Mouse (Mus musculus) embryonic facial prominence, embryonic 11.5 days (tissue): ENCODE results near the gene Fxyd3. TPM values are rescaled to one million over a fixed set of nuclear protein-coding genes. Genes with fewer than 3 reads are reported as not detected.

Experiments
- ATAC-seq: fragments of 200-750 bp; cut with Nextera tagmentation; replicated peaks from 2 replicates; pipeline ENCODE4 v1.8.0; 2017; ENCODE audit warnings: low read depth; ENCODE audit not compliant: insufficient number of reproducible peaks, low FRiP score, low TSS enrichment
- DNase-seq: peaks from one replicate; pipeline ENCODE4 v3.0.0-alpha.2; 2015; ENCODE audit warnings: low spot score
- H3K27ac ChIP-seq: fragments of 300-500 bp; sonication (generic); replicated peaks from 2 replicates; pipeline ENCODE4 v1.5.1; 2014; ENCODE audit warnings: mild to moderate bottlenecking, low read depth, low read length, control low read depth
- H3K27me3 ChIP-seq: fragments of 300-500 bp; sonication (generic); 2 replicates; pipeline ENCODE4 v1.6.1; 2014; ENCODE audit warnings: mild to moderate bottlenecking, low read length, moderate library complexity, mixed read lengths; ENCODE audit not compliant: control insufficient read depth, insufficient read depth
- H3K36me3 ChIP-seq: fragments of 300-500 bp; sonication (generic); replicated peaks from 2 replicates; pipeline ENCODE4 v1.6.1; 2014; ENCODE audit warnings: low read depth, mild to moderate bottlenecking, low read length, moderate library complexity, mixed read lengths; ENCODE audit not compliant: control insufficient read depth, insufficient read depth
- H3K4me1 ChIP-seq: fragments of 300-500 bp; sonication (generic); 2 replicates; pipeline ENCODE4 v1.6.1; 2014; ENCODE audit warnings: low read length, mixed read lengths; ENCODE audit not compliant: control insufficient read depth, insufficient read depth
- H3K4me2 ChIP-seq: fragments of 300-500 bp; sonication (generic); 2 replicates; pipeline ENCODE4 v1.6.1; 2014; ENCODE audit warnings: low read depth, mild to moderate bottlenecking, control low read depth, low read length, moderate library complexity
- H3K4me3 ChIP-seq: fragments of 300-500 bp; sonication (generic); 2 replicates; pipeline ENCODE4 v1.5.1; 2014; ENCODE audit warnings: low read depth, low read length, control low read depth
- H3K9ac ChIP-seq: fragments of 300-500 bp; sonication (generic); replicated peaks from 2 replicates; pipeline ENCODE4 v1.6.1; 2014; ENCODE audit warnings: mild to moderate bottlenecking, control low read depth, low read length
- H3K9me3 ChIP-seq: fragments of 300-500 bp; sonication (generic); replicated peaks from 2 replicates; pipeline ENCODE4 v1.6.1; 2016; ENCODE audit warnings: mild to moderate bottlenecking, low read length, inconsistent platforms, mixed read lengths; ENCODE audit not compliant: control insufficient read depth
- WGBS: fragments of 180-500 bp; shearing (Covaris S2); extraction: QIAGEN DNeasy Blood & Tissue Kit; methylation state at CpG from one replicate; pipeline ENCODE4 v1.1.7; 2014; 5-methylcytosine and 5-hydroxymethylcytosine counted together
- polyA plus RNA-seq: library from polyadenylated mRNA; unstranded; fragments of >200 nt; fragmentation: Nextera tagmentation; extraction: Ambion mirVana; gene quantifications from 2 replicates; pipeline ENCODE4 v1.2.1, GENCODE M21; 2014

Fxyd3 gene
- polyA plus RNA-seq, 1 experiment from 2014 or later = 11.8 TPM

GRCm38 (mm10) chr7:31063074-31063560, 13.4 kb downstream of the Fxyd3 start:
- Histone ChIP-seq H3K36me3 (no peaks in the 10 kb centered on the region), H3K27me3 (no peaks in the 10 kb centered on the region), H3K27ac (no peak overlapping the region), H3K4me2 (no peak overlapping the region), H3K9ac (no peak overlapping the region), H3K9me3 (no peaks in the 10 kb centered on the region), H3K4me3 (no peak overlapping the region), H3K4me1 (no peaks in the 10 kb centered on the region)
- DNase-seq = no peak
- no peak for ATAC-seq
- WGBS = 84% methylated on average over 12 of the region's 12 CpGs

- Histone ChIP-seq H3K27me3 (no peaks in the 10 kb centered on the region), H3K4me2 (no peak overlapping the region; the same call in 1 of the 2 replicates), H3K4me3 (no peak overlapping the region), H3K27ac (no peak overlapping the region), H3K9ac (no peak overlapping the region), H3K4me1 (no peaks in the 10 kb centered on the region), H3K9me3 (no peaks in the 10 kb centered on the region), H3K36me3 (no peaks in the 10 kb centered on the region)
- WGBS = 94% methylated on average over 7 of the region's 7 CpGs
- ATAC-seq = no peak
- no peak for DNase-seq
Measured at GRCm38 (mm10) chr7:31060621-31061010, 15.9 kb downstream of the Fxyd3 start.

GRCm38 (mm10) chr7:31059919-31060620, 16.4 kb downstream of the Fxyd3 start:
- WGBS = 65% methylated on average over 11 of the region's 11 CpGs
- no peak overlapping the region; the same call in 1 of the 2 replicates for H3K4me2 ChIP-seq
- H3K36me3 ChIP-seq = no peaks in the 10 kb centered on the region
- no peaks in the 10 kb centered on the region for H3K9me3 ChIP-seq
- no peak for ATAC-seq
- no peak for DNase-seq
- H3K4me3 ChIP-seq = no peak overlapping the region
- no peaks in the 10 kb centered on the region for H3K27me3 ChIP-seq
- no peak overlapping the region for H3K27ac ChIP-seq
- peaks cover 4% of the 10 kb centered on the region; the same call in 1 of the 2 replicates for H3K4me1 ChIP-seq
- no peak overlapping the region for H3K9ac ChIP-seq

GRCm38 (mm10) chr7:31059108-31059507, 17.4 kb downstream of the Fxyd3 start, which contains the start of gene Lgi4:
Gene Lgi4 (plus strand): TSS chr7:31059342.
- H3K4me3 ChIP-seq = no peak within 1 kb of the TSS
- H3K27me3 ChIP-seq = peaks cover 3% of the 10 kb centered on the region; the same call in 1 of the 2 replicates
- no peaks in the 10 kb centered on the region for H3K36me3 ChIP-seq
- DNase-seq (peak; percentile 76), ATAC-seq (peak; percentile 82; the same call in 1 of the 2 replicates)
- peaks cover 8% of the 10 kb centered on the region; the same call in 1 of the 2 replicates for H3K4me1 ChIP-seq
- 4% methylated on average over 2 of the region's 2 CpGs for WGBS
- no peak within 1 kb of the TSS for H3K9ac ChIP-seq
- no peaks in the 10 kb centered on the region for H3K9me3 ChIP-seq
- no peak within 1 kb of the TSS for H3K27ac ChIP-seq
- no peak within 1 kb of the TSS for H3K4me2 ChIP-seq

GRCm38 (mm10) chr7:31058211-31058610, 18.3 kb downstream of the Fxyd3 start:
- Histone ChIP-seq H3K27me3 (peaks cover 10% of the 10 kb centered on the region; the same call in 1 of the 2 replicates), H3K4me3 (no peak overlapping the region), H3K9ac (no peak overlapping the region), H3K4me1 (peaks cover 8% of the 10 kb centered on the region; the same call in 1 of the 2 replicates), H3K9me3 (no peaks in the 10 kb centered on the region), H3K4me2 (no peak overlapping the region), H3K36me3 (no peaks in the 10 kb centered on the region), H3K27ac (no peak overlapping the region)
- ATAC-seq (no peak), DNase-seq (no peak)
- WGBS = 82% methylated on average over 6 of the region's 6 CpGs

- 66% methylated on average over 5 of the region's 5 CpGs for WGBS
Measured at GRCm38 (mm10) chr7:31057730-31058129, 18.8 kb downstream of the Fxyd3 start.

GRCm38 (mm10) chr7:31057071-31057470, 19.4 kb downstream of the Fxyd3 start, which contains the start of gene Fxyd1:
Gene Fxyd1 (minus strand): TSS chr7:31057199.
- ATAC-seq = no peak
- H3K9me3 ChIP-seq = no peaks in the 10 kb centered on the region
- H3K27me3 ChIP-seq = peaks cover 21% of the 10 kb centered on the region
- WGBS = 68% methylated on average over 2 of the region's 2 CpGs
- no peak within 1 kb of the TSS for H3K27ac ChIP-seq
- no peak for DNase-seq
- H3K4me2 ChIP-seq = no peak within 1 kb of the TSS
- no peak within 1 kb of the TSS for H3K9ac ChIP-seq
- H3K36me3 ChIP-seq = no peaks in the 10 kb centered on the region
- H3K4me3 ChIP-seq = no peak within 1 kb of the TSS
- peaks cover 8% of the 10 kb centered on the region; the same call in 1 of the 2 replicates for H3K4me1 ChIP-seq

More at GRCm38 (mm10) chr7:31057730-31058129, 18.8 kb downstream of the Fxyd3 start:
- Histone ChIP-seq H3K9me3 (no peaks in the 10 kb centered on the region), H3K4me3 (no peak overlapping the region), H3K9ac (no peak overlapping the region), H3K4me2 (no peak overlapping the region), H3K27me3 (peaks cover 15% of the 10 kb centered on the region), H3K27ac (no peak overlapping the region), H3K36me3 (no peaks in the 10 kb centered on the region), H3K4me1 (peaks cover 8% of the 10 kb centered on the region; the same call in 1 of the 2 replicates)
- no peak for ATAC-seq
- DNase-seq = no peak

GRCm38 (mm10) chr7:31056448-31056847, 20.1 kb downstream of the Fxyd3 start:
- Histone ChIP-seq H3K27me3 (peaks cover 27% of the 10 kb centered on the region), H3K4me1 (peaks cover 10% of the 10 kb centered on the region)
- 76% methylated on average over 7 of the region's 7 CpGs for WGBS

More at GRCm38 (mm10) chr7:31056448-31056847, 20.1 kb downstream of the Fxyd3 start:
- Histone ChIP-seq H3K9me3 (no peaks in the 10 kb centered on the region), H3K4me2 (no peak overlapping the region), H3K36me3 (no peaks in the 10 kb centered on the region), H3K27ac (no peak overlapping the region), H3K9ac (no peak overlapping the region), H3K4me3 (no peak overlapping the region)
- ATAC-seq (no peak), DNase-seq (no peak)
